Mouse (Mus musculus) kidney, postnatal 14 days (tissue): ENCODE measurements around the gene Vmn1r45.
"Not testable (repeated sequence)": the region's sequence is repeated elsewhere in the genome, so short reads cannot be mapped to it uniquely, and the experiment has no call there.

Experiments used
- DNase-seq: peaks from one replicate; pipeline ENCODE4 v3.0.0; 2022; ENCODE audit warnings: mixed read lengths

The Vmn1r45 gene

GRCm38 (mm10) chr6:89940498-89940897 lies at the start of gene Vmn1r45:
Vmn1r45 (minus strand) TSS chr6:89940598.
- DNase-seq = not testable (repeated sequence)

- no peak for DNase-seq
Observed at GRCm38 (mm10) chr6:89985989-89986388, 45.6 kb upstream of the Vmn1r45 start.

GRCm38 (mm10) chr6:89969013-89969412 lies 28.6 kb upstream of the Vmn1r45 start, which contains the start of gene Vmn1r46:
Vmn1r46 (plus strand) TSS chr6:89969313.
- DNase-seq = no peak

GRCm38 (mm10) chr6:89966341-89966740 lies 25.9 kb upstream of the Vmn1r45 start:
- no peak for DNase-seq

GRCm38 (mm10) chr6:89953556-89953955 lies 13.2 kb upstream of the Vmn1r45 start:
- no peak for DNase-seq

GRCm38 (mm10) chr6:89940926-89941325 lies 528 bp upstream of the Vmn1r45 start:
- no peak for DNase-seq

GRCm38 (mm10) chr6:89883812-89884211 lies 56.6 kb downstream of the Vmn1r45 start:
- no peak for DNase-seq

- DNase-seq = no peak
Observed at GRCm38 (mm10) chr6:89883360-89883759, 57.0 kb downstream of the Vmn1r45 start, which contains the start of gene Vmn1r44. Vmn1r44 (plus strand) TSS chr6:89883660.
